Mouse (Mus musculus) spleen, adult 12 weeks (tissue): ENCODE data around the gene Camk2b.
A peak's percentile ranks its signal among the peaks of the same experiment; 100 is the strongest.

Source experiments
- DNase-seq: peaks from one replicate; pipeline ENCODE4 v3.0.0; 2022; ENCODE audit warnings: low spot score

Camk2b gene

GRCm38 (mm10) chr11:5983629-5984028 is 82.5 kb downstream of the Camk2b start:
- DNase-seq = no peak

DNA sequence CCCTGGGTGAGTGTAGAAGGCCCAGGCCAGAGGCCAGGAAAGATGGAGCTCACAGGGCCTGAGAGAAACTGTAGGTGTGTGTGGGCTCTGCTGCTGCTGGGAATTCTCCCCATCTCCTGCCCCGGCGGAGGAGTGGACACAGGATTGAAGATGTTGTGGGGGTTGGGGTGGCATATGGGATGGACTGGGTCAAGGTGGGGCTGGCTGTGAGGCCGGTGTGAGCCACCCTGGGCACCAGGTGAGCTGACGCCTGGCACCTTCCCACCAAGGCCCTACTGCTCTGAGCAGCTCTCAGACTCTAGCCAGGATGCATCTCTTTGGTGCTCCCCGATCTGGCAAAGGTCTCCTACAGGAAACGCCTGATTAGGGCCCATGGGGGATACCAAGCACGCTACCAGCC is 84.8 kb downstream of the Camk2b start:
- no peak for DNase-seq

DNA sequence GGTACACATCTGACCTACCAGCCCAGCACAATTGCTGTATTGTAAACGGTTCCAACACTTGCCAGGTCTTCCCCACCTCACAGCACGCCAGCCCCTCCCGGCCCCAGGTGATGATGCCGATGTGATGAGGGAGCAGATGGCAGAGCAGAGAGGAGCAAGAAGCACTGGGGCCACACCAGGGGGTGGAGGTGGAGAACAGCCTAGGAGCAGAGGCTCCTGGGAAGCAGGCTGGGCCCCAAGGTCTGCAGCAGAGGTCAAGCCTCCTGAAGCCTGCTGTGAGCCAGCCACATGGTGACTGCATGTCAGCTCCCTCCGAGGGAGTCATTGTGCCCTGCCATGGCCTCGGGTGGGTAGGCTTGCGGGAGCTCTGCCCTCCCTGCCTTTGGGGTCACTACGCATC is 85.6 kb downstream of the Camk2b start:
- DNase-seq = no peak

GRCm38 (mm10) chr11:5980108-5980507 is 86.1 kb downstream of the Camk2b start:
- no peak for DNase-seq

DNA sequence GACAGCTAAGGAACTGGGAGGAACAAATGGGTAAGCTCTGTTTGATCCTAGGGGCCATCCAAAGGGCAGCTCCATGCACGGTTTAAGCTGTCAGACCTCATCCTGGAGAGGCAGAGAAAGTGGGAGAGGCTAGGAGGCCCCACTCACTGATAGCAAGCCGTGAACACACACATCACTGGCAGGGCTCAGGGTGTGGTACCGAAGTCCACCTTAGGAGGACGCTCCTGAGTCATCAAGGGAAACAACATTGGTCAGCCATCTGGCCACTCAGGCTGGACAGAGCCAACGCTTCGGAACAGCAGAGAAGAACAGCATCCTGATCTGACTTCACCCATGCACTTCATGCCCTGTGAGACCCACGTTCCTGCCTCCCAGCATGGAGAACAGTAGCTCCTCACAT is 87.1 kb downstream of the Camk2b start:
- DNase-seq = no peak

GRCm38 (mm10) chr11:5976106-5976505 is 90.1 kb downstream of the Camk2b start:
- no peak for DNase-seq

DNA sequence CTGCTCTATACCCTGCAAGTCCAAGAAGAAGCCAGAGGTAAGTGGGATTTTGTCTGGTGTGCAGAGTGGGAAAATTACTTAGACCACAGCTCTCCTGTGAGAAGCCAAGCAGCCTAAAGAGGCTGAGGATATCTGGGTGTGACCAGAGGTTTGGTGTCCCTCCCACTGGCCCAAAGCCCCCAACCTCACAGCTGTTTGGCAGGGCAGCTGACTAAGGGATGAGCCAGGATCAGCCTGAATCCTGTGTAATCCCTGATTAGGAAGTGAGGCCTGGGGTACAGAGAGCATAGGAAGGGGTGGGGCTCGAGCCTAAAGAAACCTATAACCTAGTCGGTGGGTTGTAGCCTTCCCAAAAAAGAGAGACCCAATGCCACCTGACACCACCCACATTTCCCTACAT is 91.1 kb downstream of the Camk2b start:
- no peak for DNase-seq

DNA sequence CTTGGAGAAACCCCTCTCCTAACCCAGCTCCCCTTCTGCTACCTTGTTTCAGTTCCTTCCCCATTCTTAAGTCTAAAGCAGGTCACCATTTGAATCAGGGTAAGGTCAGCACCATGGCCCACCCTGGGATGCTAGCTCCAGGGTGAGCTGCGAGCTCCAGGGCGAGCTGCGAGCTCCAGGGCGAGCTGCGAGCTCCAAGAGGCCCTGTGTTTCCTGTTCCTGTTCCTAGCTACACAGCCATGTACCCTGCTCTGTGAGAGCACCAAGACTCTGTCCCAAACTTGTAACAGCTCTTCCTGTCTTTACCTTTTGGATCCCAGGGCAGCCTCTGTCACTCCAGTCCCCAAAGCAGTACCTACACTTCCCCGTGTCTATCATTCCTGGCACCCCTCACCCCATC is 92.1 kb downstream of the Camk2b start:
- no peak for DNase-seq

DNA sequence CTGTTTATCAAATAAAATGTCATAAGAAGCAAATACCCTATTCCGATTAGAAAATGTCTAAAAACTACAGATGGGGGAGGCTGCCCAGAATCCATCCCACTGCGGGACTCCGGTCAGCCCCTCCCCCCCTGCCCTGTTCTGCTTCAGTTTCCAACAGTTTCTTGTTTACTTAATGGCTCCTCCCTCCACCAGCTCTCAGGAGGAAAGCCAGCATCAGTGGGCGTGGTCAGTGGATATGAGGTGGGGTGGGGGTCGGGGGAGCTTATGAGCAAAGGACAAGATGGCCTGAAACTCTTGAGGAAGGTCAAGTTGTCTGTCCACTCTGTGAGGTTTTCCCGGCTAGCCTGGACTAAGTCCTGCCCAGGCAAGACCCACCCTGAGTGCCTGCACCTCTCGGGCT is 93.0 kb downstream of the Camk2b start:
- no peak for DNase-seq

- no peak for DNase-seq
Observed at GRCm38 (mm10) chr11:5971202-5971601, 95.0 kb downstream of the Camk2b start.

DNA sequence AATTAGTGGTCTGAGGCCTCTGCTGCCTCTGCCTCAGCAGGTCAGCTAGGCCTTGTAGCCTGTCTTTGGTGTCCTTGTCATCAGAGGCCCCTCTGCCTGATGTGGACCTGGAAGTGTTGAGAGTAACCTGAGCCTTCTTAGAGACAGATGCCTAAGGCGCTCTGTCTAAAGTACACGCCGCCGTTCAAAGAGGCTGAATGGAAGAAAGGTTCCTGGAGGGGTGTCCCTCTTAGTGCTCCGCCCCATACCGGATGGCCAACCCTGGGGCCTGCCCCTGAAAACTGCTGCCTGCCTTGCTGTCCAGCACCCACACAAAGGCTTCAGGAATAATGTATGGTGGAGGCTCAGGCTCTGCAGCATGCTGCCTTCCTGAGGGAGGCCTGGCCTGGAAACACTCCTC is 97.9 kb downstream of the Camk2b start:
- no peak for DNase-seq

DNA sequence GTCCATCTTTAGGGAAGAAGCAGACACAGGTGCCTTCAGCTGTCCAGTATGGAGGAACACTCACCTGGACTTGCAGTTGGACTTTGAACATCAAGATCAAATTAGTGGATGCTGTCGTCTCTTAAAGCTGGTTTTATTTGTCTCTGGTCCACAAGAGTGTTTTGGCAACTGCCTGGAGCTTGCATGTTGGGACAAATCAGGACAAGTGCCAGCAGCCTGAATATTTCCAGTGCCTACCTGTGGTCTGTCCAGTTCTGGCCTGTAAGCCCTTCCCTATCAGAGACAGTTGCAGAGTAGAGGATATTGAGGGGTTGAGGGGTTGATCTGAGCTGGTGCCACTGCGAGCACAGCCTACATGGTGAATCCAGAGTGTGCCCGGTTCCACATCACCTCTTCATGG is 99.4 kb downstream of the Camk2b start:
- DNase-seq = no peak

DNA sequence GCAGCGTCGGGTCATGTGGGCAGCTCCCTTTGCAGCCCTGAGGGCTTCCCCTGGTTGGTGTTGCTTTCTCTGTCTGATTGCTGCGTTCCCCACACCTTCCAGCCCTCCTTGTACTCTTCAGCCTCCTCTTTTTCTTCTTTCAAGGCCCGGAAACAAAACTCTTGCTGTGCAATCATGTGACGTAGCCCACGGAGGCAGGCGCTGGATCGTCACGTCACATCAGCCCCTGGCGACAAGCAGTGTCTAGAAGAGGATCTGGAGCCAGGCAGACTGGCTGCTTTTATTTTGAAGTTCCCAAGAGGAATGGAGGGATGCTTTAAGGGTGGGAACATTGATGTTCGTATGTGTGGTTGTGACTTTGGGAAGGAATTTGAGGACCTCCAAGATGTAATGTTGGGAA is 100.3 kb downstream of the Camk2b start:
- no peak for DNase-seq

- no peak for DNase-seq
Observed at GRCm38 (mm10) chr11:5960051-5960450, 106.1 kb downstream of the Camk2b start.

DNA sequence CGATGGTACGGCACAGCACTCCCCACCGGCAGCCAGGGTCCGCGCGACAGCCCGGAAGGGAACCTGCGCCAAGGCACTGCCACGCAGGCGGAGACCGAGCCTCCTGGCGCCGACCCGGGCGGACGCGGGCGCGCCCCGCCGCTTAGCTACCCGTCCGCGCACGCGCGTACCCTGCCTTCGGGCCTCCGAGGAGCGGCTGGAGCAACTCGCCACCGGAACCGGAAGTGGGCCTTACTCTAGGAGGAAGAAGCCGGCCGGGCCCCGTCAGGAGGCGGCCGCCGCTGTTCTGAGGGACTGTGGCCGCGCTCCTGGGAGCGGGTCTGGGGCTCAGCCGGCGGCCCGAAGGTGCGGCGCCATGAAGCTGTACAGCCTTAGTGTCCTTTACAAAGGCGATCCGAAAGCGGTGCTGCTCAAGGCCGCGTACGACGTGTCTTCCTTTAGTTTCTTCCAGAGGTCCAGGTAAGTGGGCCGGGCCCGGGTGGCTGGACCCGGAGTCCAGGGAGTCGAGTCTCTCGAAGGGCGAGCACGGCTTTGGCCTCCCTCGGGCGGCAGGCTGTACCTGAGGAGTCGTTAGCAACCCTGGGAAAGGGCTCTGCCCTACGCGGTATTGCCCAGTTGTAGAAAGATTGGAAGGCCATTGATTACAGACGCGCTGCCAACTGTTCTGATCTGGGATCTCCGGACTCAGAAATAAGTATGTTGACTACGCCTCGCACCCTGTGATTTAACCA is 110.5 kb downstream of the Camk2b start, which contains the start of gene Ykt6:
TSS of gene Ykt6 (plus strand) at position 148 of the 731 bp plus-strand sequence.
- DNase-seq = peak; percentile 82

- no peak for DNase-seq
Observed at GRCm38 (mm10) chr11:5954965-5955504, 111.1 kb downstream of the Camk2b start.

GRCm38 (mm10) chr11:5954435-5954834 is 111.7 kb downstream of the Camk2b start:
- DNase-seq = no peak

DNA sequence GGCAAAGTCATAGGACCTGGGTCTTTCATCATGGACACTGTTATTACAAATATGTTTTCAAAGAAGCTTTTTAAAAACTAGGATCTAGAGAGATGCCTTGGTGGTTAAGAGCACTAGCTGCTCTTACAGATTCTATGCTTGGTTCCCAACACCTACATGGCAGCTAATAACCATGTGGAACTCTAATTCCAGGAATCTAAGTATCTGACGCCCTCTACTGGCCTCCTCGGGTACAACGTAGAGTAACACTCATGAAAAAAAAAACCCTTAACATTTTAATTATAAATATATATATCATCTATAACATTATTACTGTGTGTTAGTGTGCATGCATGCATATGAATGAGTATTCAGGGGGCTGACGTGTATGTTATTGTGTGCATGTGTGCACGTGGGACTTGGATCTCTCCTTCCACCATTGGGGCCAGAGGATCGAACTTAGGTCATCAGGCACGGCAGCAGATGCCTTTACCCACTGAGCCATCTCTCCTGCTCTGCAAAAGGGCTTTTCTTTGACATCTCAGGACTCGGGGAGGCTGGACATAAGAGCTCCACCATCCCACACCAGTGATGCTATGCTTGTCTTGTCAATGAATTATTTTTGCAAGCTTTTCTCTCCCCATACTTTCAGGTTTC is 112.9 kb downstream of the Camk2b start:
- DNase-seq = no peak

- DNase-seq = no peak
Observed at GRCm38 (mm10) chr11:5952501-5952900, 113.7 kb downstream of the Camk2b start.

DNA sequence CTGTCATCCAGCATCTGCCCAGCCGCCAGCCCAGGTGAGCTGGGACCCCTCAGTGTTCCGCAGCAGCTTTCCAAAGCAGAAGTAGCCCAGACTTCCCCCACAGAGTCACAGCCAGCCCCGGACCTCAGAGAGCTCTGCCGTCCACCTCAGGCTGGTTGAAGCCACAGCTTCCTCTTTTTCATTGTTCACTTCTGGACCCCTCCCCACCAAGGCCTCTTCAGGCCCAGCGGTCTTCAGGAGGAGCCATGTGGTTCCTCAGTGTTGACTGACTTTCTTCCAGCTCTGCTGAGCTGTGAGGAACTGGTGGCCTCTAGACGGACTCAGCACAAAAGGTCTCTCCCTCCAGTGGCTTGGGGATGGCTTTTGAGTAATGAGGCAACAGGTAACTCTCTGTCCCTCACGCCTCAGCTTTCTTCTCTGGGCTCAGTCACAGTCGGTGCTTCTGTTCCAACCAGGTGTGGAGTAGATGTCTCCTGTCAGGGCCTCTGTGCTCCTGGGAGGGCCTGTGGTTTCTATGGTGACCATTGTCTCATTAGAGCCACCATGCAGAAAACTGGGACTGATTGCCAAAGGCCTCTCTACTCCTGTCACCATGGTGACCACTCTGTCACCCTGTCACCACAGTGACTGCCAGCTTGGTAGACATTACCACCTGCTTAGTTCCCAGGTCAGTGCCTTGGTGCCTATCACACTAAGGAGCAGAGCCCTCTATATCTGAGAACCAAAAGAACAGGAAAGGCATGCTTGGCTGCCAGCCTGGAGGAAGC is 116.4 kb downstream of the Camk2b start, which contains the start of gene Gck:
TSS of gene Gck (minus strand) at position 496 of the 767 bp plus-strand sequence.
- no peak for DNase-seq

GRCm38 (mm10) chr11:5948546-5949250 is 117.5 kb downstream of the Camk2b start:
- no peak for DNase-seq

DNA sequence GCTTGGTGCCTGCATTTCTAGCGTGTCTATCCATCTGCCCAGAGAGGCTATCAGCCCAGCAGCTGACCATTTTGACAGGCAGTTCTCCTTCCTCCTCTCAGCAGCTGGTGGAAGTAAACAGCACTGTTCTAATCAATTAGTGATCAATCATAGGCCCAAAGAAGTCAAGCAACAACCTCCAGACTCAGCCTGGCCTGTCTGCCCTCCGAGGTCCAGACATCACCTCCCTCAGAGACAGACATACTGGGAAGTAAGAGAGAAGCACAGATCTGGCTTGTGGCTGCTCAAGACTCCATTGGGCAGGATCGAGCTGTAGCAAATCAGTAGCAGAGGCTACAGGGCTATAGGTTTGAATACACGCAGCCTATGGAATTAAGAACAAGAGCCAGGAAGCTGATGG is 118.4 kb downstream of the Camk2b start:
- DNase-seq = no peak
